Mouse (Mus musculus) testis, adult 2 months (tissue): ENCODE results near the gene Ugt1a10.

ENCODE experiments used
- CTCF ChIP-seq: fragments of 200-500 bp; IDR thresholded peaks from 2 replicates; pipeline ENCODE4 v1.5.1; 2012; ENCODE audit warnings: low read depth, mild to moderate bottlenecking, inconsistent platforms, low read length, moderate library complexity; ENCODE audit not compliant: control insufficient read depth, insufficient read depth, insufficient replicate concordance
- POLR2A ChIP-seq: fragments of 200-500 bp; IDR thresholded peaks from 2 replicates; pipeline ENCODE4 v1.6.1; 2012; ENCODE audit warnings: low read depth, mild to moderate bottlenecking, inconsistent platforms, low read length, moderate library complexity; ENCODE audit not compliant: control insufficient read depth

DNA sequence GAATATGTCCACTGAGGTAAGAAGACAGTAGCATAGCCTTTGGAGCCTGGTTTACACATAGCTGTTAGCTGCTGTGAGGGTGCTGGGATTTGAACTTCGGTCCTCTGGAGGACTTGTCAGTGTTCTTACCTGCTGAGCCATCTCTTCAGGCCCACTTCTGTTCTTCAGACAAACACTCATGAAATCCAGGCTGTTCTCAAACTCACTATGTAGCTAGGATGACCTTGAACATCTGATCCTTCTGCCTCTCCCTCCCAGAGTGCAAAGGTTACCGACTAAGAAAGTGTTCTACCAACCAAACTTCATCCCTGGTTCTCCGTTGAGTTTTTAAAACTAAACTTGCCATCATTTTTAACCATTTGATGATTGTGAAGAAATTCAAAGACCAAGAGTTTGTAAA is 82.1 kb downstream of the Ugt1a10 start:
- TF ChIP-seq CTCF: no peak
- no peak for TF ChIP-seq POLR2A
